Mouse (Mus musculus) adrenal gland, postnatal 10 days (tissue): ENCODE measurements at regions not wholly inside any gene's neighbourhood (a gene's known extent, or its start where the extent isn't known, plus 50 kb on each side); places are given as distances from the start of the nearest gene placed in this dataset.

Experiments
- DNase-seq: peaks from one replicate; pipeline ENCODE4 v3.0.0; 2021; ENCODE audit warnings: mixed read lengths

DNA sequence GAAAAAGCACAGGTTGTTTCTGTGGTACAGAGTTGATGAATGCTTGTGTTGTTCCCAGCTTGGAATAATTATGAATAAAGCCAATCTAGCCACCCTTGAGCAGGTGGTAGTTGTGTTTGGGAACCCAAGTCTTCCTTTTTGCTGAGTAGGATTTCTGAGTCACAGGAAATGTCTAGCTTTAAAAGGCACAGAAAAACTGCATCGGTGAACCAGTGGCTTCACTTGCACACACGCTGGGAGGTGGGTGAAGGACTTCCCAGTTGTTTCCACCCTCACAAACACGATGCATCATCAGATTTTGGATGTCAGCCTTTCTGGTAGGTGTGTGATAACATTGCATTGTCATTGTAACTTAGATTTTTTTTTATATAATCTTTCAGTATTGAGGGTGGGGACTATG is 322.9 kb upstream of the Slco3a1 start:
- no peak for DNase-seq

DNA sequence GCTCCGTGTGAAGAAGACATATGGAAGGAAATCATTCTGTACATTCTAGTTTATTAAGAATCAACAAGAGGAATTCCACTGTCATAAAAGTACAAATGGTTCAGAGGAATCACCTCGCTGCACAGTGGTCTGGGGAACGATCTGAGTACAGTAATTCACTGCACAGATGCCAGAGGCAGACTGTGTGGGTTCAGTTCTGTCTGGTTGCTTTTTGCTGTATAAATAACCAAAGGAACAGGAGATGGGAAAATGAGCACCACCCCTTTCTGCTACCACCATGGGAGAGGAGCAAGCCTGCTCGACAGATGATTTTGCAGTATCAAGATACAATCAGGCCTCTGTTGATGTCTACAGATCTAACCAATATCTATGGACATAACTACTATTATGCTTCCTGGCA is 322.1 kb upstream of the Slco3a1 start:
- no peak for DNase-seq

DNA sequence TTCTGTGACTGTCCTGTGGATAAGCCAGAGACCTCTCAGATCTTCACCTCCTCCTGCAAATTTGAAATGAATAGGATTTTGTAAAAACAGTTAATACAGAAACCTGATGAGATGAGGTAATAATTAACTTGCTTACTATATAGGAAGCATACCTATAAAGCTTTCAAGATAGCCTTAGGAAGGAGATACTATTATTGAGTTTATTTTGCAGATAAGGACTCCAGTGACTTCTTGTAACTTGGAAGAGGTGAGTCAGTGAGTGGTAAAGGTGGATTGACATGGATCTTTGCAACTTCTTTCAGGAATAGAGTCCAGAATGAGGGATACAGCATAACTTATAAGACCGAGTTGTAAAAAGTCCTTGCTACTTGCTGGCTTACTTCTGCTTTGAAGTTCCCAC is 315.7 kb upstream of the Slco3a1 start:
- no peak for DNase-seq

DNA sequence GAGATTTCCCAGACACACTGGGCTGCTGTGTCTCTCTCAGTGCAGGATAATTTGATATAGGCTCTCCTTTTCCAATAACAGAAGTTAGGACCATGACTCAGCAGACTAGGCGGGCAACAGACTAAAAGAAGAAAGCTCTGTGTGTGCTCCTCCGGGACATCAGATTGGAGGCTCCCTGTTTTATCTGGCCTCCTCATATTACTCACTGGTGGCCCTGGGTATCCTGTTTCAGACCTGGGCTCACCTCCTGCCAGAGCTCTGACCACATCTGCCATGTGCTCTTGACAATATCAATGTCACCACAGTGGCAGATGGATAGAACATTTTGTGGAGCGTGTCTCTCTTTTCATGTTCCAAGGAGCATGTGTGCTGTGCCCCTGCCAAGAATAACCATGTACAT is 308.1 kb upstream of the Slco3a1 start:
- peak; percentile 3 for DNase-seq

DNA sequence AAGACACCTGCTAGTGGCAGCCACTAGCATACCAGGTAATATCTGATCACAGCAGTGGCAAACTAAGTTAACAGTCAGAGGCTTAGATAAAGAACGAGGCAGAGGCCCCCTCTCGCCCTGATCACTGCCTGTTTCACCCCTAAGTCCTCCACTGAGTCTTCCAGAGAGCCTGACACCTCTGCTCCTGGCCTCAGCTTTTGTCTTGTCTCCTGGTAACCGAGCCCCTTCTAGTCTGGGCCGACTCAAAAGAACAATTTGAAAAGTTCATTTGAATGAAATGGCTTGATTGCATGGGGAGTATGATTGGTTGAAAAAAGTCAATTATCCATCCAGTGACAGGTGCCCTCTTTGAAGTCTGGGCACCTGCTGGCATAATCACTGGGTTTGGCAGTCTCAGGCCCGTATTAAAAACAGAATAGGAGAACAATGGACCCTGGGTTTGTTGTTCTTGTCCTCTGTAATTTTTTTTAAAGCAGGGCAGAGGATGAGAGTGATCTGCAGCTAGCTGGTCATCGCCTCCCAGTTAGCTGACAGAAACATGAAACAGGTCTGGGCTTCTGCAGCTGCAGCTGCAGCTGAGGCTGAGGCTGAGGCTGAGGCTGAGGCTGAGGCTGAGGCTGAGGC is 289.8 kb upstream of the Slco3a1 start:
- DNase-seq = no peak

DNA sequence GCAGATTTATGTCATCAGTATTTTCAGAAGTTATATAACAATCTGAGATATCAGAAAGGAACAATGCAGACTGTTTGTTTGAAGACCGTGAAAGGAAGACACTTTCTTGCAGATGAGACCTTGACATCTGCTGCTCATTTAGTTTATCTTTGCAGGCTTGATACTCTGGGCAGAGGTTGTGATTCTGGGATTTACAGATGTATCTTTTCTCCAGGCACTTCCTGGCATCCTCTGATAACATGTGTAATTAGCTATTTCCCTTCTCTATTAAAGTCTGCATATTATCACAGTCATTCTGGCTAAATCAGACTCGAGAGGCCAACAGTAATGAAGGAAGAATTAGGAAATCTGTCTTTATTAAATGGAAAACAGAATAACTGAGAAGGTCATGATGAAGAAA is 268.7 kb upstream of the Slco3a1 start:
- no peak for DNase-seq

DNA sequence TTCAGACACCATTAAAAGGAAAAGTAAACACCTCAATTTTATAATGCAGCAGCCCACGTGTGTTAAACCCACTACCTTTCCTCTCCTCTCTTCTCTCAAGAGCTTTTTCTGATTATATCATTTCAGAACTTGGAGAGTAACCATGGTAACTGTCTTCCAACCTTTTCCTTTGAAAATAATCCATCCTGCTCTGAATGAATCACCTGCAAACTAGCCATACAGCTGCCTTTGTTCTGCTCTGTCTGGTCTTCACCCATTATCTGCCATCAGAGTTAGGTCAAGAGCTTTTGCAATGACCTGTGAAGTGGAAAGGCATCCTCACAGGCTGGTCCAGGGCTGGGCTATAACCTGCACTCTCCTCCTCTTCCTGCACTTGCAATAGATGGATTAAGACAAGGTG is 238.7 kb upstream of the Slco3a1 start:
- no peak for DNase-seq

DNA sequence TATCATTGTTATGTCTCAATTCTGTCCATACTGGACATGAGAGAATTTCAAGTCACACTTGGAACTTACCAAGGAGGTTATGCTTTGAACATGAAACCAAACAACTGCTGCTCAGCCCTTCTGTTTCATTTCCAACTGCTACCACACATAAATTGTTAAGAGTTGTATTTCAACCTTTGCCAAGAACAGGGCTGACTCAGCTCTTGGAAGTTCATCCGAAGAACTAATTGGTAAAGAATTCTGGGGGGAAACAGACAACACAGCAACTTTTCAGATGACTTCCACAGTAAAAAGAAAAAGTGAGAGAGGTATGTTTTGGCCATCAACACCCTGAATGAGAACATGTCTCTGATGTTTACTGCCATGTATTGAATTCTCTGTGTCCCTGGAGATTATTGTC is 234.1 kb upstream of the Slco3a1 start:
- DNase-seq = peak; percentile 2

DNA sequence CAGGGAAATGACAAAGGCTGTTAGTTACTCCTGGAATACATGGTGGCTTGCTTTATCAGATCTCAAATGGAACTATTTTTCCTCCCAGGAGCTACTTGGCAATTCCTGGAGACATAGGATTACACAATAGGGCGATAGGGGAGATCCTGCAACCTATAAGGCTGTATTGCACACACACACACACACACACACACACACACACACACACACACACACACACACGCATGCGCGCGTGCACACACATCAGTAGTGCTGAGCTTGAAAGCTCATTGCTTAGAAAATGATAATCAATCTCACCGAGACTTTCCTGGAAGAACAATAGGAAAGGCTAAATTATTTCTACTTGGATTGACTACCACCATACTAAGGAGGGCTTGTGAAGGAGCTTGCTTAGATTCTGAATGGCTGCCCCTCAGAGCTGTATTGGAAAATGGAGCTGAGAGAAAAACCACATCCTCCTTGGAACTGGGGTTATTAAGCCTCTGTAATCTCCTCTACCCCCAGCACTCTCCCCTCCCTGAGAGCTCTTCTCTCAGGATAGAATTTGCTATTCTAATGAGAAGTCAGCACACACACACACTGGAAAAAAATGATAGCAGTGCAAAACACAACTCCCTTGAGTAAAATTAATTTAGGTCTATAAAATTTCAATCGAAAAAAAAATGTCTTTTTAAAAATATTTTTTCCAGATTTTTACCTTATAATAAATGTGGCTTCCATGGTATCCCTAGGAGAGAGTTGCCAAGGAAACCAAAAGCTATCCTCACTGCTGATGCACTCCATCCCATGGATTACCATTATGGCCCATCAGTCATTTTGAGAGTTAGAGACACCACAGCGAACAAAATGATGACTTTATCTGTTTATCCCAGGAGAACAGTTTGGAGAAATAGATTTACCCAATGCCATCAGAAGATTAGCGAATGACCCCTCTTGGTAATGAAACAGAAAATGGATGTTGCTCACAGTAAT is 217.1 kb upstream of the Slco3a1 start:
- DNase-seq = no peak

DNA sequence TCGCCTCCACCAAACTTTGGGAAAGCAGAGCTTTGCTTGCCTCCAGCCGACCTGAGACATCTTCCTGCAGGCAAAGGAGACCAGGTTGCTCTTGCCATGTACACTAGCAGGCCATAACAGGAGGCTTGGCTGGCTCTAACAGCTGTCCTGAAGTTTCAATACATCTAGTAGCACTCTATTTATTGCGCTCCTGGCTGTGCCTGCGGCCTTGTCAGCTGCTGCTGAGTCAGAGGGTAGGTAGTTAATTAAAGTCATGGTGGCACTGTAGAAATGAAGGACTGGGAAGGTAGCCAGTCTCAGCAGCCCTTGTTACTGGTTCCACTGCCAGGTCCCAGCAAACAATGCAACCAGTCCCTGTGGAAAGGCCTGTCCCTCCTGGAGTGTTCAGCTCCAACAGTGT is 212.0 kb upstream of the Slco3a1 start:
- peak; percentile 53 for DNase-seq

DNA sequence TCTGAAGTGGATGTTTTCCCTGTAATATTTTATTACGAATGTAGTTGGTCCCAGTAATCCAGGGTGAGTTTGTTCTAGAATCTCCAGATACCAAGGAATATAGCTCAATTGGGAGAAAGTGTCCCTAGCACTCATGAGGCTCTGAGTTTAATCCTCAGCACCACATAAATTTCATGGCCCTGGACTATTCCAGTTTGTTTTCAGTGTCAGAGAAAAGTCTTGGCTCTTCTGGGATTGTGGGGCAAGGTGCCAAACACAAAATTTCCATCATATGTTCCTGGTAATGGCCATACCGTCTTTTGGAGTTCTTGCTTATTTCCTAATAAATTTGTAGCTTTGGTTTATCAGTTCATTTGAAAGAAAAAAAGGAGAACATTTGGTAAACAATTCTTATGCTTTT is 202.9 kb upstream of the Slco3a1 start:
- DNase-seq = no peak

DNA sequence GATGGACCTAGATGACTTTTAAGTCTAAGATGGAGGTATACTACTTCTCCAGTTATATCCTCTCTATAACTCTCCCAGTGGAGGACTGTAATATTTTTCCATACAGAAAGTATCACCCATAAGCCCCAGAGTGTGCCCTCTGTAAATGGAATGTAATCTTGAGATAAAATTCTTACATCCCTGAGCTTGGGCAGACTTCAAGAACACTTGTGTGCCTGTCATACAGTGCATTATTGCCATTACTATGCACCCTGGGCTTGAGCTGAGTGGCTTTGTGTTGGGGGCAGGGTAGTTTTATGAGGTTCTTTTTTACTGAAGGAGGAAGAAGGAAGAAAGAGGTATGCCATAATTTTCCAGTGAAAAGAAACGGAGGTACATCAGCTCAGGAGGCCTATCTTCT is 193.1 kb upstream of the Slco3a1 start:
- DNase-seq = no peak

DNA sequence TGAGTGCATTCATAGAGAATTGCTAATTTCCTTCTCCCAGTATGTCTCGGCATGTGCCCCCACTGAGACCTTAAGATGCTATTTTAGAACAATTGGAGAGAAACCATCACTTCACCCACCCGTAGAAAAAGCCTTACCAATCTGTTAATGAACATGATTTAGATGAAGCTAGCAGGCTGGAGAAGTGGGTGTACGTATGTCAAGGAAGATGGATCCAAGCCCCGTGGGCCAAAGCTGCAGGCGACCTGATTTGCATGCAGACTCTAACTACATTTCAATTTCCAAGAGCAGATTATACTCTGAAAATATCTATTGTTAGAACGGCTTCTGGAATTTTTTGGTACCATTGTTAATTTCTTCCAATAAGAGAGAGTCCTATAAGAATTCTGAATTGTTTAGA is 180.4 kb upstream of the Slco3a1 start:
- no peak for DNase-seq

DNA sequence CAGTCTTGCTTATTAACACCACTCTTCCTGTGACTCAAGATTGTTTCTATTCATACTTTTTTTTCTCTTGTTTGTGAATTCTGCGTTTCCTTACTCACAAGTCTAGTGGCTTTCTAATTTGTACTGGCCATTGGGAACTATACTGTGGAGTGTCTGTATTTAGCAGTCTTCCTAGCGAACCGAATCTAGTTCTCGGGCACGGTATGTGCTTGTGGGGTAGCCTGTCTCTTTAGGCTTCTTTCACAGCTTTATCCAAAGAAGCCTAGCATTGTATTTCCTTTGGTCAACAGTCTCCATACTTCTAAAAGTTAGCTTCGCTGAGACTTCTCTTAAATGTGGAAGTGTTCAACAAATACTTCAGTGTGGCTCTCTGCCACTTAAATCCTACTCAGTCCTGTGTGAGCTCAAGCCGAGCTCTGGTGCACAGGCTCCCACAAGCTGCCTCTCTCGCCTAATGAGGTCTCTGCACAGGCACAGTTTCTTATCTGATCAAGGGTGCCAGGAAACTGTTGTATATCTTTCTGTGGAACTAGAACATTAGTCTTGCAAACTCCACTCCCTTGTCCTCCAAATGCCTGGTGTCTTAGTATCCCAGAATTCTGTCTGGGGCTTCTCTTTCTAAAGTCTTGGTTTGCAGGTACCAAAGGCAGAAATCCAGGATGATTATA is 171.9 kb upstream of the Slco3a1 start:
- DNase-seq = no peak

DNA sequence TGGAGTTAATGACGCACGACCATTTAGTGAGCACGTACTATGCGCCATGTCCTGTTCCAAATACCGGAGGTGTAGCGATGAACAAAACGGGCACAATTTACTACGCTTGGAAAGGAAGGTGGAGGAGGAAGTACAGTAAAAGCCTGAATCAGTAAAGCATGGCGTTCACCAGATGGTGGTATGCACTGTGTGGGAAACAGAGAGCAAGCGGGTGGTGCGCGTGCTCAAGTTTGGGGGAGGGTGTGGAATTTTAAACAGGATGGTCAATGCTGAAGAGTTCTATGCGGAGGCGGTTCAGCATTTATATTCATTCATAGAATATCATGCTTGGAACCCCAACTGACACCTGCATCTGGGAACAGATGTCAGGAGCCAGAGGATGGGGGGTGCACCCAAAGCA is 164.7 kb upstream of the Slco3a1 start:
- no peak for DNase-seq

DNA sequence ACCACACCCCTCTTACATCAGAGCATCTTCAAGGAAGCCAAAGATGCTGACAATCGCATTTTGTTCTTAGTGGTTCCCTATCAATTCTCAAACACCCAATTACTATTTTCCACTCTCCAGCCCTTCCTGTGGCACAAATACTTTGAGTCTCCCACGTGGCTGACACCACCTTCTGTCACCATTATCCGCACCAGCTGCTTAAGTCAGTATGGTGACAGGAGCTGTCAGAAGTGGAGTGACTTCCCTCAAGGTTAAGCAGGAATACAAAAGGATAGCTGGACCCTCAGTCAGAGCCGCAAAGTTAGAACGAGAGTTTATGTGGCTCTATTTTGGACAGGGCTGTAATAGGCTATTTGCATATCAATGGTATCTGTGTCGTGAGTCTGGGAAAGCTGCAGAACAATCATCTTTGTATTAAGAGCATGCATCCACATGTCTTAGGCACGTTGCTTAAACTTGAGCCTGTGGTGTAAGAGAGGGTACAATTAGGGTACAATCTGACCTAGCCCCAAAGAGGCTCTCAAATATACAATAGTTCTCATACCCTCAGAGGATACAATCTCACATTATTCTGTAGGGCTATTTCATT is 155.5 kb upstream of the Slco3a1 start:
- no peak for DNase-seq

DNA sequence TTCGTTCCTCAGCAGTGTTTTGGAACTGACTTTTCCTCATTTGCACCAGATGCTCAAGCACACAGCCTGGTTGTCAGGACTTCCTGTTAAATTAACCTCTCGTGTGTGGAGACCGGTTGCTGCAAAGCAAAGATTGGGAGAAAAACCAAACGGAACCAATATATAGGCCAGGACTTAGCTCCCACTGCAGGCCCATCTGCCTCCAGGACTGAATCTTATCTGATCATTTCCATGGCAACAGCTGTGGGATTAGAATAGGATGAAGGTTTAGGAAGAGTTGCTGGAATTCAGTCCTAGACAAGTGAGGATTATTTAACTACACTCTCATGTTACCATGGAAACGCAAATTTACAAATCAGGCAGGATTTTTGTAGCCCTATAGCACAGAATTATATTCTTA is 154.4 kb upstream of the Slco3a1 start:
- DNase-seq = no peak

DNA sequence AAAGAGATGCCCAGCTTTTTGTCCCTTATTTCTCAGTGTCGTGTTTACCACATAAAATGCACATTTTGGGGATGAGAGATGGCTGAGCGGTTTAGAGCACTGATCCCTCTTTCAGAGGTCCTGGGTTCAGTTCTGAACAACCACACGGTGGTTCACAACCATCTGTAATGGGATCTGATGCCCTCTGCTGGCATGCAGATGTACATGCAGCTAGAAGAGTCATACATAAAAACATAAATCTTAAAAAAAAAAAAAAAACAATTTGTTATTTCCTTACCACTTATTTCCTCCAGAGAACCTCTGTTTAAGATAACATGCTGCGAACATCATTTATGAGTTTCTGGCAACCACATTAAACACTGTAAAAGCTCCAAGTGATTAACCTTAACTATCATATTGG is 149.0 kb upstream of the Slco3a1 start:
- no peak for DNase-seq

DNA sequence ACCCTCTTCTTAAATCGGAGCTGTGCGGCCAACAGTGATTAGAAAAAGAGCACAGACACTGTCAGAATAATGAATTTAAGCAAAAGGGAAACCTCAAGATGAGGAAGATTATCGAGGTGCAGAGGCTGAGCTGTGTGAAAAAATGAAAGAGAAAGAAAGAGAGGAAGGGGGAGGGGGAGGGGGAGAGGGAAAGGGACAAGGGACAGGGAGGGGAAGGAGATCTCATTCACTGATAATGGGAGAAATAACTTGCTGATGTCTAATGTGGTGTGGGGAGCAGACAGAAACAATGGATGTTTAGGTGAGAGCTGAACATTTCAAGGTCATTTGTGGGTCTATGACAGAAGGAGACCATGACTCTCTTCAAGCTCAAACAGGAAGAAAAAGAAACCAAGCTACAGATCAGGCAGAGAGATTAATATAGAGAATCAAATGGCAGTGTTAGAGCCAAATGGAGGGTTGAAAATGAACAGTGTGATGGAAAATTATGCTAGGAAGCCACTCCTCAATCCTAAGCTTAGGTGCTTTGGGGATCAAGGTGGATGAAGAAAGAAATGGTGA is 143.3 kb upstream of the Slco3a1 start:
- DNase-seq = no peak

DNA sequence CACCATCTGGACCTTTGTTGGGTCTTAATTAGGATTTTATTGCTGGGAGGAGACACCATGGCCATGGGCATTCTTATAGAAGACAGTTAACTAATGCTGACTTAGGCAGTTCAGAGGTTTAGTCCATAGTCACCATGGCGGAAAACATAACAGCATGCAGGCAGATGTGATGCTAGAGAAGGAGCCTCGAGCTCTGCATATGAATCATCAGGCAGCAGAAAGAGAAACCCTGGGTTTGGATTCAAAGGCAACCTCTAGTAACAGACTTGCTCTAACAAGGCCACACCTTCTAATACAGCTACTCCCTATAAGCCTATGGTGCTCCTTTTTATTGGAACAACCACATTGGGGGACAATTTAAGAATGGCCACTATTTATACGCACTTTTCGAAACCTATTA is 141.7 kb upstream of the Slco3a1 start:
- no peak for DNase-seq

DNA sequence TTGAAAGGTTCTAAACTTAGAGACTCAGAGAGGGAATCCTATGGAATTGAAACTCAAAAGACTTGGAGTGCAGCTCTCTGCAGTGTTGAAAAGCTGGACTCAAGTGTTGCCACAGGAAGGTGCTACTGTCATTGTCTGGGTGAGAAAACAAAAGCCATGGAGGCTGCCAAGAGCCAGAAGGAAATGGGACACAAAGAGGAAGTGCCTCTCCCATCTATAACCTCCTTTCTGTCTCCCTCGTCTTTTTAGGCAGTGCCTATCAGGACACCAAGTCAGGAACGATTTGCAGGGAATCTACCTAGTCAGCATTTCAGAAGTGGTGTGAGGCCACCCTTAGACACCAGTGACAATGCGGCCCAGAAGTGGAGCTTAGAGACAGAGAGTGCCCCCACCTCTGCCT is 138.5 kb upstream of the Slco3a1 start:
- DNase-seq = no peak

DNA sequence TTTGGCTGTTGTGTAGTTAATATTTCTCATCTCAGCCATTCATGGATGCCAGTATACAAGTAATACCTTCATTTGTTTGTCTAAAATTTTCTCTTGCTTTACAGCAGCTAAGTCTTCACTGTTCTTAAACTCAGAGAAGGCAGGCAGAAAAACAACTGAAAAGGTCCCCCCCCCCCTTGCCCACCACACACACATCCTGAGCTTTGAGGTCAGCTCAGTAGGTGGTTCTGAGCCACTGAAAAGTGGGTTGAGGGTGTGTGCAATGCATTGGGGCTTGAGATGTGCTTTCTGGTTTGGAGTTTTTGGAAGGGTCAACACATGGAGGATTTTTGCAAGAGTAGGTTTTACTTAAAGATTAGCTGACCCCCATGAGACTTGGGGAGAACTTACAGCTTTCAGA is 136.1 kb upstream of the Slco3a1 start:
- DNase-seq = no peak
